Mouse (Mus musculus) fat pad, adult 2 months (tissue): ENCODE measurements around the gene Rbms1.

Source experiments
- DNase-seq: peaks from one replicate; pipeline ENCODE4 v3.0.0-alpha.2; 2011; ENCODE audit warnings: low read depth, low spot score; ENCODE audit errors: extremely low read depth

Rbms1 gene

GRCm38 (mm10) chr2:60920076-60920475, 42.9 kb downstream of the Rbms1 start:
- DNase-seq = no peak

- no peak for DNase-seq
These were observed 44.6 kb downstream of the Rbms1 start for GRCm38 (mm10) chr2:60918401-60918800.

- DNase-seq = no peak
These were observed 48.3 kb downstream of the Rbms1 start for GRCm38 (mm10) chr2:60914524-60915280.

GRCm38 (mm10) chr2:60913281-60913680, 49.7 kb downstream of the Rbms1 start:
- DNase-seq = no peak

- no peak for DNase-seq
These were observed 51.3 kb downstream of the Rbms1 start for GRCm38 (mm10) chr2:60911716-60912115.

- DNase-seq = no peak
These were observed 52.2 kb downstream of the Rbms1 start for GRCm38 (mm10) chr2:60910820-60911219.

GRCm38 (mm10) chr2:60908551-60908950, 54.4 kb downstream of the Rbms1 start:
- no peak for DNase-seq

- no peak for DNase-seq
These were observed 54.9 kb downstream of the Rbms1 start for GRCm38 (mm10) chr2:60908116-60908515.

GRCm38 (mm10) chr2:60905283-60905682, 57.7 kb downstream of the Rbms1 start:
- DNase-seq = no peak

GRCm38 (mm10) chr2:60904141-60904540, 58.9 kb downstream of the Rbms1 start:
- no peak for DNase-seq

GRCm38 (mm10) chr2:60903535-60903934, 59.5 kb downstream of the Rbms1 start:
- no peak for DNase-seq

- no peak for DNase-seq
These were observed 60.4 kb downstream of the Rbms1 start for GRCm38 (mm10) chr2:60902446-60903137.

GRCm38 (mm10) chr2:60901511-60901951, 61.5 kb downstream of the Rbms1 start:
- DNase-seq = no peak

GRCm38 (mm10) chr2:60901013-60901412, 62.0 kb downstream of the Rbms1 start:
- DNase-seq = no peak

GRCm38 (mm10) chr2:60893042-60893441, 70.0 kb downstream of the Rbms1 start:
- DNase-seq = no peak

- no peak for DNase-seq
These were observed 79.1 kb downstream of the Rbms1 start for GRCm38 (mm10) chr2:60883931-60884330.

GRCm38 (mm10) chr2:60883043-60883365, 80.0 kb downstream of the Rbms1 start:
- no peak for DNase-seq

GRCm38 (mm10) chr2:60882202-60883042, 80.6 kb downstream of the Rbms1 start:
- DNase-seq = no peak

- DNase-seq = no peak
These were observed 81.4 kb downstream of the Rbms1 start for GRCm38 (mm10) chr2:60881571-60882041.

GRCm38 (mm10) chr2:60880789-60881570, 82.0 kb downstream of the Rbms1 start:
- no peak for DNase-seq
